Mouse (Mus musculus) ovary, adult 2 months (tissue): ENCODE measurements around the gene Rhox10. TPM values are rescaled to one million over a fixed set of nuclear protein-coding genes. Genes with fewer than 3 reads are reported as not detected.

Source experiments
- polyA plus RNA-seq: library from polyadenylated mRNA; depleted of rRNA; stranded (reverse); fragments of >200 nt; gene quantifications from 2 replicates; pipeline ENCODE4 v1.2.3, GENCODE M21; 2012; rRNA removed

Rhox10 gene
- not detected in 2 replicates for polyA plus RNA-seq

DNA sequence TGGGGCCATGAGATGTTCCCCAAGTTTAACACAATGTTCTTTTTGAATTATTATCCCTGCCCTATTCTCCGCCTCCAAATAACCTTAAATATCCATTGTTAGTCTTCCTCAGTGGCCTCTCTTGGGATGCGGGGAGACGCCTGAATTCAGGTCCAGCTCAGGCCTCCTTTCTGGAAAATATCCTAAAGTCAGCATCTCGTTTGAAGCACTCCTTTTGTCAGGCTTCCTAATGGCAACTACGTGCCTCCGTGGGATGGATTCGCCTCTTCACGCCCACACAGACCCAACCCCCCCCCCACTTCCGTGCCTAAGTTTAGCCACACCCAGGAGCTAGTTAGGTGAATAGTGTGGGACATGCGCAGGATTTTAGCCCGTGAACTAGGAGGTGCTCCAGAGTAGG is at the start of gene Rhox10:
TSS of gene Rhox10 (plus strand) at position 301 of the 400 bp plus-strand sequence.

DNA sequence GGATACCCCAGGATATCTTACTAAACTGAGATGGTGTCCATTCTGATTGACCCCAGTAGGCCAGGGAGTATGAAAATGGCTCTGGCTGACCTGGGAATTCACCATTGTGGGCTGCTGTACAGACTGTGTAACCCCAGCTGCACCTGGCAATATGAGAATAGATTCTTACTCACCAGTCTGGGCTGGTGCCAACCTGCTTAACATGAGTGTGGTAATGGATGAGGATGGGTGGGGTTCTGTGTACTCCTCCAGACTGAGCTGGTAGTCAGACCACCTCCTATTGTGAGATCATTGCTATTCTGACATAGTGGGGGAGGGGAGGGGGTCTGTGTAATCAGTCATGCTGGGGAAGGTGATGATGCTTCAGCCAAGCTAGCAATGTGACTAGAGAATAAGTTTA is 47.7 kb upstream of the Rhox10 start, which contains the start of gene Btg1-ps1:
TSS of gene Btg1-ps1 (minus strand) at position 219 of the 400 bp plus-strand sequence.

DNA sequence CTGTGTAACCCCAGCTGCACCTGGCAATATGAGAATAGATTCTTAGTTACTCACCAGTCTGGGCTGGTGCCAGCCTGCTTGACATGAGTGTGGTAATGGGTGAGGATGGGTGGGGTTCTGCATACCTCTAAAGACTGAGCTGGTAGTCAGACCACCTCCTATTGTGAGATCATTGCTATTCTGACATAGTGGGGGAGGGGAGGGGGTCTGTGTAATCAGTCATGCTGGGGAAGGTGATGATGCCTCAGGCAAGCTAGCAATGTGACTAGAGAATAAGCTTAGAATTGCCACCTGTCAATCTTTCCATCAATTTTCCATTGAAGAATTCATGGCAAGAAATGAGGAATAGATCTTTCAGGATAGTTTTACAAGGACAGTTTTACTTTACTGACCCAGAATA is 23.3 kb upstream of the Rhox10 start, which contains the start of gene Btg1-ps2:
TSS of gene Btg1-ps2 (minus strand) at position 101 of the 400 bp plus-strand sequence.

DNA sequence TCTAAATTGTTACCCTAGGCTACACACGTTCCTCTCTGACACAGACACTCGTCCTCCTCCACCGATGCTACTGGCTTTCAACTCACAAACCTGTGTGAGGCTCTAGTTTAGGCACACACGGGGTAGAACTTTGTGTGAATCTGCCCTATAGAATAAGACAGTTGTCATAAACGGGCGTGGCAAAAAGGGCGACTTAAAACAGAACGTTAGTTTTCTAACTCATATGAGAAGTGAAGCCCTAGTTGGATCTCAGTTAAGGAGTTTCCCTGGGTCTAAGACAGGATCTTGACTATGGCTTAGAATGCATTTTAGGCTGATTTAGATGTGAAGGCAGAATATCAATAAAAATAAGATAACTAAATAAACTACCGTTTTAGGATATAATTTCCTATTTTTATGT is 18.8 kb downstream of the Rhox10 start, which contains the start of gene Rhox11:
TSS of gene Rhox11 (minus strand) at position 101 of the 400 bp plus-strand sequence.

DNA sequence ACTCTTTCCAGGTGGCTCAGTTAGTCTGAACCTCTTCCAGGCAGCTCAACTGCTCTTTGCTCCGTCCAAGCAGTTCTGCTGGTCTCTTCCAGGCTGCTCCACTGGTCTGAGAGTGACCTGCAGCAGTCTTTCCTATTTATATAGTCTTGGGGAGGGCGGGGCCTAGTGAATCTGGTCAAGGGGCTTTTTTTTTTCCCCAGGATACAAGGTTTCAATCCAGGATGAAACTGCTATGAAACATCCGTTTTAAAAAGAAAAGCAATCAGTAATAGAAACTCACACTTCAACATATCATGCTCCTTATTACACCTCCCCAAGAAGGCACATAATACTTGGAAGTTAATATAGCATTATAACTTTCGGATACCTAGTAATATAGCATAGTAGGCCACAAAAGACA is 44.5 kb downstream of the Rhox10 start, which contains the start of gene Rhox12:
TSS of gene Rhox12 (minus strand) at position 101 of the 400 bp plus-strand sequence.

DNA sequence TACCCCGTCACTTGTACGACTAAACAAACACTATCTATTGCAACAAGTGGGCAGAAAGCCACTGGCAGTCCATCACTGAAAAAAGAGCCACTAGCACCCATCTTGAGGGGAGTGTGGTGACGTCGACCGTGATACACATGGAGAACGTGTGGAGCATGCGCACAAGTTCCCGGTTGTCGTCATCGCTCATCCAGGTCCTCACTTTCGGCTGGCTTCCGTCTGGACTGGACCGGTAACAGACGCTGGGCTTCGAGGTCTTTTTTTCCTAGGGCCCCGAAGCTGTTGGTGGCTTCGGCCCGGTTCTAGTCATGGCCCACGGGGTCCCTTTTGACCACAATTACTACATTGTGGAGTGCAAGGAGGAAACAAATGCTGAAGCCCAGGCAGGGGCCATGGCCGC is 54.7 kb downstream of the Rhox10 start, which contains the start of gene Rhox13:
TSS of gene Rhox13 (plus strand) at position 238 of the 400 bp plus-strand sequence.

Other genes starting within 250 kb of the Rhox10 start
- not detected in 2 replicates for gene Rhox6, start 239.6 kb upstream of the Rhox10 start, polyA plus RNA-seq
- not detected in 2 replicates for gene Rhox7a, start 234.8 kb upstream of the Rhox10 start, polyA plus RNA-seq
- 0.26 and 0.81 TPM in 2 replicates for gene Rhox8, start 187.5 kb upstream of the Rhox10 start, polyA plus RNA-seq
- gene Rhox7b, start 169.2 kb upstream of the Rhox10 start, polyA plus RNA-seq, result not detected in 2 replicates
- not detected in 2 replicates for gene Rhox9, start 164.7 kb upstream of the Rhox10 start, polyA plus RNA-seq
- not detected in 2 replicates for gene Btg1-ps1, start 47.7 kb upstream of the Rhox10 start, polyA plus RNA-seq
- 0.26 and 0.85 TPM in 2 replicates for gene Btg1-ps2, start 23.4 kb upstream of the Rhox10 start, polyA plus RNA-seq
- not detected in 2 replicates for gene Rhox11, start 18.7 kb downstream of the Rhox10 start, polyA plus RNA-seq
- gene Rhox12, start 44.4 kb downstream of the Rhox10 start, polyA plus RNA-seq, result not detected in 2 replicates
- gene Rhox13, start 54.7 kb downstream of the Rhox10 start, polyA plus RNA-seq, result not detected in 2 replicates
- gene Zbtb33, start 123.3 kb downstream of the Rhox10 start, polyA plus RNA-seq, result 2.7 and 3.7 TPM in 2 replicates
- gene Tmem255a, start 186.0 kb downstream of the Rhox10 start, polyA plus RNA-seq, result 11.5 and 13.7 TPM in 2 replicates
- not detected in 2 replicates for gene Atp1b4, start 249.7 kb downstream of the Rhox10 start, polyA plus RNA-seq